Mouse (Mus musculus): Measurements from ENCODE around the gene Lhfp. TPM values are rescaled to one million over a fixed set of nuclear protein-coding genes. Genes with fewer than 3 reads are reported as not detected.

The Lhfp gene
- polyA plus RNA-seq, 1 experiment = 15.1 TPM

- no peak for TF ChIP-seq CTCF (IDR thresholded peaks at IDR 0.05; ENCODE audit: control insufficient read depth, insufficient read depth, insufficient replicate concordance, low read depth, low read length)
- no peak for TF ChIP-seq POLR2A (IDR thresholded peaks at IDR 0.05; ENCODE audit: control insufficient read depth, low read depth, low read length)
- Histone ChIP-seq H3K4me1 (ENCODE audit: control insufficient read depth, insufficient read depth, low read length) (peaks cover 7% of the 10 kb centered on the region), H3K36me3 (ENCODE audit: control insufficient read depth, insufficient read depth, low read length) (no peaks in the 10 kb centered on the region), H3K4me3 (ENCODE audit: control insufficient read depth, low read depth, low read length) (peak overlapping the region; percentile 40), H3K27ac (ENCODE audit: control insufficient read depth, insufficient read depth, low read depth, low read length) (no peak overlapping the region), H3K27me3 (ENCODE audit: control insufficient read depth, insufficient read depth, low read length) (no peaks in the 10 kb centered on the region)
These were observed 260.5 kb downstream of the Lhfp start for GRCm38 (mm10) chr3:53301866-53302265.

- Histone ChIP-seq H3K4me3 (ENCODE audit: control insufficient read depth, low read depth, low read length) (no peak overlapping the region), H3K4me1 (ENCODE audit: control insufficient read depth, insufficient read depth, low read length) (peaks cover 7% of the 10 kb centered on the region), H3K36me3 (ENCODE audit: control insufficient read depth, insufficient read depth, low read length) (no peaks in the 10 kb centered on the region), H3K27ac (ENCODE audit: control insufficient read depth, insufficient read depth, low read depth, low read length) (no peak overlapping the region), H3K27me3 (ENCODE audit: control insufficient read depth, insufficient read depth, low read length) (no peaks in the 10 kb centered on the region)
- TF ChIP-seq POLR2A (IDR thresholded peaks at IDR 0.05; ENCODE audit: control insufficient read depth, low read depth, low read length) (no peak), CTCF (IDR thresholded peaks at IDR 0.05; ENCODE audit: control insufficient read depth, insufficient read depth, insufficient replicate concordance, low read depth, low read length) (no peak)
These were observed 263.0 kb downstream of the Lhfp start for GRCm38 (mm10) chr3:53304123-53304900.

GRCm38 (mm10) chr3:53305860-53306259 is 264.5 kb downstream of the Lhfp start:
- no peak overlapping the region for H3K4me3 ChIP-seq (ENCODE audit: control insufficient read depth, low read depth, low read length)
- no peak for TF ChIP-seq CTCF (IDR thresholded peaks at IDR 0.05; ENCODE audit: control insufficient read depth, insufficient read depth, insufficient replicate concordance, low read depth, low read length)
- TF ChIP-seq POLR2A (IDR thresholded peaks at IDR 0.05; ENCODE audit: control insufficient read depth, low read depth, low read length) = no peak
- no peaks in the 10 kb centered on the region for H3K36me3 ChIP-seq (ENCODE audit: control insufficient read depth, insufficient read depth, low read length)
- no peaks in the 10 kb centered on the region for H3K27me3 ChIP-seq (ENCODE audit: control insufficient read depth, insufficient read depth, low read length)
- H3K4me1 ChIP-seq (ENCODE audit: control insufficient read depth, insufficient read depth, low read length) = peaks cover 7% of the 10 kb centered on the region
- H3K27ac ChIP-seq (ENCODE audit: control insufficient read depth, insufficient read depth, low read depth, low read length) = no peak overlapping the region

- Histone ChIP-seq H3K4me3 (ENCODE audit: control insufficient read depth, low read depth, low read length) (no peak overlapping the region), H3K36me3 (ENCODE audit: control insufficient read depth, insufficient read depth, low read length) (no peaks in the 10 kb centered on the region), H3K27me3 (ENCODE audit: control insufficient read depth, insufficient read depth, low read length) (no peaks in the 10 kb centered on the region), H3K4me1 (ENCODE audit: control insufficient read depth, insufficient read depth, low read length) (no peaks in the 10 kb centered on the region), H3K27ac (ENCODE audit: control insufficient read depth, insufficient read depth, low read depth, low read length) (no peak overlapping the region)
- no peak for TF ChIP-seq POLR2A (IDR thresholded peaks at IDR 0.05; ENCODE audit: control insufficient read depth, low read depth, low read length)
- TF ChIP-seq CTCF (IDR thresholded peaks at IDR 0.05; ENCODE audit: control insufficient read depth, insufficient read depth, insufficient replicate concordance, low read depth, low read length) = no peak
These were observed 267.3 kb downstream of the Lhfp start for GRCm38 (mm10) chr3:53308649-53309048.

GRCm38 (mm10) chr3:53310093-53310492 is 268.8 kb downstream of the Lhfp start:
- H3K27me3 ChIP-seq (ENCODE audit: control insufficient read depth, insufficient read depth, low read length) = no peaks in the 10 kb centered on the region
- H3K4me1 ChIP-seq (ENCODE audit: control insufficient read depth, insufficient read depth, low read length) = no peaks in the 10 kb centered on the region
- H3K4me3 ChIP-seq (ENCODE audit: control insufficient read depth, low read depth, low read length) = no peak overlapping the region
- no peak overlapping the region for H3K27ac ChIP-seq (ENCODE audit: control insufficient read depth, insufficient read depth, low read depth, low read length)
- no peaks in the 10 kb centered on the region for H3K36me3 ChIP-seq (ENCODE audit: control insufficient read depth, insufficient read depth, low read length)
- TF ChIP-seq POLR2A (IDR thresholded peaks at IDR 0.05; ENCODE audit: control insufficient read depth, low read depth, low read length) (no peak), CTCF (IDR thresholded peaks at IDR 0.05; ENCODE audit: control insufficient read depth, insufficient read depth, insufficient replicate concordance, low read depth, low read length) (no peak)

- Histone ChIP-seq H3K4me3 (ENCODE audit: control insufficient read depth, low read depth, low read length) (no peak overlapping the region), H3K27me3 (ENCODE audit: control insufficient read depth, insufficient read depth, low read length) (no peaks in the 10 kb centered on the region), H3K36me3 (ENCODE audit: control insufficient read depth, insufficient read depth, low read length) (no peaks in the 10 kb centered on the region), H3K27ac (ENCODE audit: control insufficient read depth, insufficient read depth, low read depth, low read length) (no peak overlapping the region), H3K4me1 (ENCODE audit: control insufficient read depth, insufficient read depth, low read length) (no peaks in the 10 kb centered on the region)
- TF ChIP-seq CTCF (IDR thresholded peaks at IDR 0.05; ENCODE audit: control insufficient read depth, insufficient read depth, insufficient replicate concordance, low read depth, low read length) = no peak
- no peak for TF ChIP-seq POLR2A (IDR thresholded peaks at IDR 0.05; ENCODE audit: control insufficient read depth, low read depth, low read length)
These were observed 269.3 kb downstream of the Lhfp start for GRCm38 (mm10) chr3:53310615-53311014.

Other genes starting within 250 kb of the Lhfp start
- gene Cog6, start 24.3 kb upstream of the Lhfp start, polyA plus RNA-seq (2012; rRNA removed) = 81.9 and 88.7 TPM in 2 replicates

All from testis, adult 2 months (tissue).